Mouse (Mus musculus): ENCODE results near the gene Btg1.

GRCm38 (mm10) chr10:96646867-96647462 lies 30.2 kb downstream of the Btg1 start:
- TF ChIP-seq CTCF (IDR thresholded peaks at IDR 0.05; ENCODE audit: low read depth), result no peak
- no peak for TF ChIP-seq EP300 (IDR thresholded peaks at IDR 0.05; ENCODE audit: low read depth)
